Mouse (Mus musculus) spleen, postnatal 0 days (tissue): ENCODE measurements around the gene Rps15a. TPM values are rescaled to one million over a fixed set of nuclear protein-coding genes. Genes with fewer than 3 reads are reported as not detected.

ENCODE experiments used
- polyA plus RNA-seq: library from polyadenylated mRNA; unstranded; fragments of >200 nt; fragmentation: Nextera tagmentation; extraction: Ambion mirVana; gene quantifications from 2 replicates; pipeline ENCODE4 v1.2.1, GENCODE M21; 2015

Gene Rps15a
- polyA plus RNA-seq: 813 and 816 TPM in 2 replicates

DNA sequence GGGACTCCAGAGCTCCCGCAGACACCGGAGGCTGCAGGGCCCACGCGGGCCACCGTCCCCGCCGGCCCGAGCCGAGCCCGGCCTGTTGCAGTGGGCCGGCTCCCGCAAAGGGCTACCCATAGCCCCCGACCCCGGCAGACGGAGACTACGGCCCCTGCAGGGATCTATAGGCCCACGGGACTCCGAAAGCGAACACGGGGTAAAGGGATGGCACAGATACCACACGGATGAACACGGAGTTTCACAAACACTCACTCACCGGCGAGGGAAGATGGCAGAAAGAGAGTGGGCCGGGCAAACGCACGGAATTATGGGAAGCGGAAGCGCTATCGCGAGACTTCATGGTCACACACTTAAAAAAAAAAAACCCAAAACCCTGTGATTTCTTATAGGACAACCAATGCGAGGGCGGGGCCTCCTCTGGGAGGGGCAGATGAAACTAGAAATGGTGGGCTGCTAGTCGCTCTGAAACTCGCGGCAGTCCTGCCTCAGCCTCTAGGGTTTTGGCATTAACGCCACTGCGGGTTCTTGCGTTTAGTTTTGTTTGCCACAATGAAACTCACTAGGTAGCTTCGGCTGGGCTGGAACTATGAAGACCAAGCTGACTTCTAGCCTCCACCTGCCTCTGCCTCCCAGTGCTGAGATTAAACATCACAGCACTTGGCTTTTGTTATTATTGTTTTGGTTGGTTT is at the start of gene Rps15a:
Rps15a (minus strand) TSS at position 312 of the 692 bp plus-strand sequence.

DNA sequence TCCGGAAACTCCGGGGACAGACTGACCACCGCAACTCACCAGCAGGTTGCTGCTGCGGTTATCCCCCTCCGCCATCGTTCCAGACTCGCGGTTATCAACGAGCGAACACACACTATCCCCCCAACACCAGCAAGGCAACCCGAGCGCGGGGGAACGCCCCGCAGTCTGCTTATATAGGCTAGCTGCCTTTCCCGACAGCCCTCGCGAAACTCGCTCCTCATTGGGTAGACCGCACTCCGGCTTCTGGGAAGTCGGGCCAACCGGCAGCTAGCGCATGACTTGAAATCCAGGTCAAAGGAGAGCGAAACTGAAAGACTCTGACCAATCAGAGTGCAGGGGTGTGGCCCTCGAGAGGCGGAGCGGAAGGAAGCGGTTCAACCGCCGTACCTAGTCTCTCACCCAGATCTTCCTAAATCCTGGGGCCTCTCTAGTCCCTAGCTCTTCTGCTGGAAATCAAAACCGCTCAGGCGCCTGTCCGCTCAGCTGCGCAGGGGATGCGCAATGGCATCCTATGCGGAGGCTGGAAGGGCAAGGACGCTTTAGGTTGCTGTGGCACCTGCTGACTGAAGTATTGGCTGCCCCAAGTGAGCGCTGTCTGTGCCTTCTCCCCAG is 13.5 kb upstream of the Rps15a start, which contains the start of gene Arl6ip1:
Arl6ip1 (minus strand) TSS at position 233 of the 612 bp plus-strand sequence.

Other genes with a start within 250 kb of the Rps15a start
- gene Arl6ip1, start 13.5 kb upstream of the Rps15a start, polyA plus RNA-seq: 476 and 505 TPM in 2 replicates
- gene Smg1, start 127.5 kb upstream of the Rps15a start, polyA plus RNA-seq: 9.4 and 10.4 TPM in 2 replicates